Mouse (Mus musculus) lung, embryonic 14.5 days (tissue): ENCODE results near the gene Kcnip4. TPM values are rescaled to one million over a fixed set of nuclear protein-coding genes. Genes with fewer than 3 reads are reported as not detected.
A peak's percentile ranks its signal among the peaks of the same experiment; 100 is the strongest.

Source experiments
- ATAC-seq: fragments of 200-750 bp; cut with Nextera tagmentation; 2 replicates; pipeline ENCODE4 v1.8.0; 2017; ENCODE audit warnings: mild to moderate bottlenecking, moderate TSS enrichment, moderate library complexity; ENCODE audit not compliant: insufficient read depth
- DNase-seq: peaks from one replicate; pipeline ENCODE4 v3.0.0-alpha.2; 2015
- H3K27ac ChIP-seq: fragments of 300-500 bp; sonication (generic); 2 replicates; pipeline ENCODE4 v1.5.1; 2014; ENCODE audit warnings: low read depth, mild to moderate bottlenecking, moderate library complexity
- H3K27me3 ChIP-seq: fragments of 300-500 bp; sonication (generic); 2 replicates; pipeline ENCODE4 v1.6.1; 2014; ENCODE audit warnings: low read length, control low read depth; ENCODE audit not compliant: insufficient read depth
- H3K36me3 ChIP-seq: fragments of 300-500 bp; sonication (generic); 2 replicates; pipeline ENCODE4 v1.6.1; 2014; ENCODE audit warnings: control low read depth; ENCODE audit not compliant: insufficient read depth
- H3K4me1 ChIP-seq: fragments of 300-500 bp; sonication (generic); 2 replicates; pipeline ENCODE4 v1.6.1; 2014; ENCODE audit warnings: antibody characterized with exemption, control low read depth; ENCODE audit not compliant: insufficient read depth
- H3K4me2 ChIP-seq: fragments of 300-500 bp; sonication (generic); 2 replicates; pipeline ENCODE4 v1.6.1; 2014; ENCODE audit warnings: mild to moderate bottlenecking
- H3K4me3 ChIP-seq: fragments of 300-500 bp; sonication (generic); 2 replicates; pipeline ENCODE4 v1.5.1; 2014; ENCODE audit warnings: low read depth, low read length
- H3K9ac ChIP-seq: fragments of 300-500 bp; sonication (generic); 2 replicates; pipeline ENCODE4 v1.6.1; 2014
- H3K9me3 ChIP-seq: fragments of 300-500 bp; sonication (generic); 2 replicates; pipeline ENCODE4 v1.6.1; 2016; ENCODE audit warnings: low read depth, low read length, control low read depth
- CTCF ChIP-seq: IDR thresholded peaks from 2 replicates; pipeline ENCODE4 v1.5.1; 2016; ENCODE audit warnings: antibody characterized with exemption, low read depth
- WGBS: fragments of 180-500 bp; shearing (Covaris S2); extraction: QIAGEN DNeasy Blood & Tissue Kit; methylation state at CpG from one replicate; pipeline ENCODE4 v1.1.7; 2014; 5-methylcytosine and 5-hydroxymethylcytosine counted together
- polyA plus RNA-seq: library from polyadenylated mRNA; unstranded; fragments of >200 nt; fragmentation: Nextera tagmentation; extraction: Ambion mirVana; gene quantifications from 2 replicates; pipeline ENCODE4 v1.2.1, GENCODE M21; 2014

Gene Kcnip4
- polyA plus RNA-seq, 1 experiment from 2014 or later: 0.68 TPM

DNA sequence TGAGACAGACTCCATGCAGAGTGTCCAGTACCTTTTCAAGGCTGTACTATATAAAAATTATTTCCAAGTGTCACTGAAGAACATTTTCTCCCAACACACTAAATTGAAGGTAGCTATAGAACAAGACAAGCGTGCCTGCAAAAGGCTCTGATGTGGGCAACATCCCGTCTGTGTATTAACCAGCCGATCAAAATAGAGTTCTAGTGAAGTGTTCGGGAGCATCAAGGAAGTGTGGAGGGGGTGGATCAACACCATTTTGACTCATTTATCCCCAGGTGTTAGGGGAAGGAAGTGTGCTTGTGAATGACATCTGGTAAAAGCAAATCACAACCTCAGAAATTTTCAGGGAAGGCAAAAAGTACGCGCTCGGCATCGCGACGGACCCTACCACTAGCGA lies 712 bp downstream of the Kcnip4 start:
- Histone ChIP-seq H3K27ac (no peak overlapping the region), H3K9me3 (no peaks in the 10 kb centered on the region), H3K36me3 (no peaks in the 10 kb centered on the region), H3K27me3 (peaks cover 40% of the 10 kb centered on the region), H3K4me3 (peak overlapping the region; percentile 40), H3K4me2 (peak overlapping the region; percentile 82), H3K4me1 (peaks cover 4% of the 10 kb centered on the region; the same call in 1 of the 2 replicates), H3K9ac (0 out of 2 replicates have a peak overlapping the region, but pooled peaks have one; percentile 9)
- ATAC-seq (no peak), DNase-seq (no peak)
- no peak for TF ChIP-seq CTCF
- WGBS: 7% methylated on average over 11 of the region's 11 CpGs

DNA sequence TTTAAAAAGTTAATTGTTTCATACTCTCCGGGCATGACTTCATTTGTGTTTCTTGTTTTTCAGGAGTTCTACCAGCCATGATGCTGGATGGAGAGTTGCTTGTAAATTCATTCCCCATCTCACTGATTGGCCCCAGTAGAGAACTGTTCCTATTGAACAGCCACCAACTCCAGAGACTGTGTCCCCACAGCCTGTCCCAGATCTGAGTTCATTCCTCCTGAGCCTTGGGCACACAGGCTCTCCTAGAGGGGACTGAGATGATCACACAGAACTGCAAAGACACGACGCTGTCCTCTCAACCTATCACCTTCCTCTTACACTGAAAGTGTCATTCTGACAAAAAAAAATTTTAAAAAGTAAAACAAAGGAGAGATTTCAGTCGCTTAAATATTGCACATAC lies 1.7 kb downstream of the Kcnip4 start:
- DNase-seq (no peak), ATAC-seq (no peak)
- Histone ChIP-seq H3K9ac (no peak overlapping the region), H3K27me3 (peaks cover 40% of the 10 kb centered on the region), H3K4me3 (no peak overlapping the region), H3K4me2 (no peak overlapping the region), H3K4me1 (peaks cover 4% of the 10 kb centered on the region; the same call in 1 of the 2 replicates), H3K27ac (no peak overlapping the region), H3K36me3 (no peaks in the 10 kb centered on the region), H3K9me3 (no peaks in the 10 kb centered on the region)
- TF ChIP-seq CTCF: no peak
- 69% methylated on average over 4 of the region's 4 CpGs for WGBS

DNA sequence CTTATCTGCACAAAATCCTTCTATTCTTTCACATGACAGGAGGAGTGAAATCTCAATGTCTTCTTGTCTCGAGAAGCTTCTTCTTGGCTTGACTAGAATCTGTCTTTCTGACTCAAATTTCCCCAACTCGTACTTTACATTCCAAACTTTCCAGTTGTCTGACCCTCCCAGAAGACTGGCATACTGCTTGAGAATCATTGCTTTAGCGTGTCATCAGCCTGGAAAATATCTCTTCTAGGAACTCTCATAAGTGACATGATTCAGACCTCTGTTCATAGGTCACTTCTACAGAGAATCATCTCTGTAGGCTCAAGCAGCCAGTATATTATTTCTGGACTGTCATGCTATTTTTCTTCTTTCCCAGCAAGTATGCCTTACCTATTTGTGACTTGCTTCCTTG lies 26.0 kb downstream of the Kcnip4 start:
- DNase-seq: no peak
- Histone ChIP-seq H3K4me2 (no peak overlapping the region), H3K9me3 (no peaks in the 10 kb centered on the region), H3K27me3 (no peaks in the 10 kb centered on the region), H3K27ac (no peak overlapping the region), H3K9ac (no peak overlapping the region), H3K4me3 (no peak overlapping the region), H3K4me1 (no peaks in the 10 kb centered on the region), H3K36me3 (no peaks in the 10 kb centered on the region)
- no peak for ATAC-seq
- no peak for TF ChIP-seq CTCF
- 72% methylated on average over 3 of the region's 3 CpGs for WGBS

DNA sequence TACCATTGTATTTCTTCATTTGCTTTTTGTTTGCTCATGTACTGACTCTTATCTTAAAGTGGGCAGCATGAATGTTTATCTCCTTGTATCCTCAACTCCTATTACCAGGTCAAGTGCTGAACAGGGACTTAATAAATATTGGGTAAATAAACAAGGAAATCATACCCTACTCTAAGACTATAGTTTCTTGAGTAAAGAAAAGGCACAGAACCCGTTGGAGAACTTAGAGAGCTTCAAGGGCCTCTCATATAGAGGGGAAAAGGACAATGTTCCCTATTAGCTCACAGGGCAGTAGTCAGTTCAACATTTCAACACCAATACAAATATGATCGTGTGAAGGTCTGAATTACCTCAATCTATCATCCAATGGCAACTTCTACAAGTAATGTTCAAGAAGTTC lies 37.4 kb downstream of the Kcnip4 start:
- peak; percentile 5 for DNase-seq
- TF ChIP-seq CTCF: no peak

DNA sequence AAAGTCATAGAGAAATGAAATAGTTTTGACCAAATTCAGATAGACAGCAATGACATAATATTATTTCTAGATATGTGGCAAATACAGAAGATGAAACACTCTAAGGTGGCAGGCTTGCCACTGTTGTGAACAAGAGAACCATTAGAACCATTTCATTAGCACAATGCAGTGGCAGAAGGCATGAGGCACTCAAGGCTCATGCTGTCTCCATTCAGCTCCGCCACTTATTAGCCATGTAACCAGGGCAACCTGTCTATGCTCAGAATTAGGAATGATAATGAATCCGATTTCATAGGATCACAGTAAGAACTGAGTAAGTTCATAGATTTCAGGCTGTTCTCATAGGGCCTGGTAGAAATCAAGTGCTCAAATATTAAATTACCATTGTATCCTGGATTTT lies 54.0 kb downstream of the Kcnip4 start:
- Histone ChIP-seq H3K4me1 (no peaks in the 10 kb centered on the region), H3K27ac (no peak overlapping the region), H3K4me3 (no peak overlapping the region), H3K9ac (no peak overlapping the region), H3K9me3 (no peaks in the 10 kb centered on the region), H3K36me3 (no peaks in the 10 kb centered on the region), H3K4me2 (no peak overlapping the region), H3K27me3 (no peaks in the 10 kb centered on the region)
- ATAC-seq (no peak), DNase-seq (no peak)
- 84% methylated on average over 2 of the region's 2 CpGs for WGBS
- no peak for TF ChIP-seq CTCF

More for the DNA sequence above, 37.4 kb downstream of the Kcnip4 start:
- 44% methylated on average over 2 of the region's 2 CpGs for WGBS
- H3K4me3 ChIP-seq: no peak overlapping the region
- peak; percentile 66 for ATAC-seq
- H3K27me3 ChIP-seq: no peaks in the 10 kb centered on the region
- H3K4me2 ChIP-seq: no peak overlapping the region
- H3K27ac ChIP-seq: no peak overlapping the region
- no peak overlapping the region for H3K9ac ChIP-seq
- H3K4me1 ChIP-seq: no peaks in the 10 kb centered on the region
- no peaks in the 10 kb centered on the region for H3K36me3 ChIP-seq
- no peaks in the 10 kb centered on the region for H3K9me3 ChIP-seq

DNA sequence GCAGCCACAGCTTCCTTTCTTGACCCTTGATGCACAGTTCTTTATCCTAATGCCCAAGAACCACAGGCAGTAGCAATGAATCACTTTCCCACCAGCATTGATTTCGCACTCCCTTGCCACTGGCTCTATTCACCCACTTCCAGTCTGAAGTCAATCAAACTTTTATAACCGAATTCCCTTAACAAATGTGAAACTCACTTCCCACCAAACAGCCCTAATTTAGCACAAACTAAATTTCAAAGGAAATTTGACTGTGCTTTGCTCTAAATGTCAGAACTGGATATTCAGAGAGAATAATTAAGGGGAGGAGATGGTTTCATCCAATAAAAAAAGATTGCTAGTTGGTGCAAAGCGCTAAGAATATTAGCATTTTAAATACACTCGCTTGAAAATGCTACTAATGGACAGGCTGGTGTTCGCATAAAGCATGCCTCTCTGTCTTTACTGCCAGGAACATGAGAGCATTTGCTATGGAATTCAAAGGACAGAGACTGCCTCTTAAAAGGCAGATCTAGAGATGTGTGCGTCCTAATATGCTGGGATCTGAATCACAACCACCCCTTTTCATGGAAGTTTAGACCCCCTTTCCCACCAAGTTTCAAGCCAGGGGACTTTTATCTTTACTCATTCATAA lies 63.9 kb downstream of the Kcnip4 start:
- WGBS: 79% methylated on average over 6 of the region's 6 CpGs
- Histone ChIP-seq H3K4me3 (no peak overlapping the region), H3K36me3 (no peaks in the 10 kb centered on the region), H3K9me3 (no peaks in the 10 kb centered on the region), H3K9ac (no peak overlapping the region), H3K4me1 (no peaks in the 10 kb centered on the region), H3K27me3 (no peaks in the 10 kb centered on the region), H3K27ac (no peak overlapping the region), H3K4me2 (no peak overlapping the region)
- no peak for DNase-seq
- no peak for ATAC-seq
- no peak for TF ChIP-seq CTCF

DNA sequence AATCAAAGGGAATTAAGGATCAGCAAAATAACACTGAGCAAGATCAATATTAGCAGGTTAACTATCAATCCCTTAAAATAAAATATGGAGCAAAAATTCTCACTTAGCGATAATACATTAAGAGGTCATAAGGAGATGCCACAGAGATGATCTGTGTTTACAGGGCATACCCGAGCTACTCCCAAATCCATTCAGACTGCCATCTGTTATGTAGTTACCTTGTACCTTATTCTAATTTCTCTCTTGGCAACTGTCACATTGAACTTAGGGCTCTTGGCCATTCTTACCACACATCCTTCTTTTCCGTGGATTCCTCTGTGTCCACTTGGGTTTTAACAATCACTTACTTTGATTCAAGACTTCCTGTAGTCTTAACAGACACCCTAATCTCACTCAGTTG lies 71.6 kb downstream of the Kcnip4 start:
- Histone ChIP-seq H3K36me3 (no peaks in the 10 kb centered on the region), H3K4me2 (no peak overlapping the region), H3K4me1 (no peaks in the 10 kb centered on the region), H3K27me3 (no peaks in the 10 kb centered on the region), H3K9me3 (no peaks in the 10 kb centered on the region), H3K9ac (no peak overlapping the region), H3K4me3 (no peak overlapping the region), H3K27ac (no peak overlapping the region)
- ATAC-seq (no peak), DNase-seq (no peak)
- TF ChIP-seq CTCF: no peak
- 81% methylated on average over 3 of the region's 3 CpGs for WGBS
